Mouse (Mus musculus) neural tube, embryonic 12.5 days (tissue): ENCODE results near the gene B4galt2. TPM values are rescaled to one million over a fixed set of nuclear protein-coding genes. Genes with fewer than 3 reads are reported as not detected.

Experiments
- ATAC-seq: fragments of 200-750 bp; cut with Nextera tagmentation; 2 replicates; pipeline ENCODE4 v1.8.0; 2017; ENCODE audit warnings: low read depth, mild to moderate bottlenecking, moderate TSS enrichment, moderate library complexity; ENCODE audit not compliant: low FRiP score
- H3K27ac ChIP-seq: fragments of 300-500 bp; sonication (generic); 2 replicates; pipeline ENCODE4 v1.5.1; 2016
- H3K27me3 ChIP-seq: fragments of 300-500 bp; sonication (generic); replicated peaks from 2 replicates; pipeline ENCODE4 v1.6.1; 2016; ENCODE audit warnings: mild to moderate bottlenecking
- H3K36me3 ChIP-seq: fragments of 300-500 bp; sonication (generic); 2 replicates; pipeline ENCODE4 v1.6.1; 2016; ENCODE audit warnings: mild to moderate bottlenecking
- H3K4me1 ChIP-seq: fragments of 300-500 bp; sonication (generic); 2 replicates; pipeline ENCODE4 v1.6.1; 2016
- H3K4me2 ChIP-seq: fragments of 300-500 bp; sonication (generic); replicated peaks from 2 replicates; pipeline ENCODE4 v1.6.1; 2016; ENCODE audit warnings: mild to moderate bottlenecking
- H3K4me3 ChIP-seq: fragments of 300-500 bp; sonication (generic); 2 replicates; pipeline ENCODE4 v1.5.1; 2016
- H3K9ac ChIP-seq: fragments of 300-500 bp; sonication (generic); 2 replicates; pipeline ENCODE4 v1.6.1; 2016; ENCODE audit warnings: mild to moderate bottlenecking
- H3K9me3 ChIP-seq: fragments of 300-500 bp; sonication (generic); 2 replicates; pipeline ENCODE4 v1.6.1; 2016; ENCODE audit warnings: mild to moderate bottlenecking
- whole genome bisulfite sequencing: fragments of 180-500 bp; shearing (Covaris S2); methylation state at CpG from one replicate; pipeline ENCODE4 v1.1.7; 2016; 5-methylcytosine and 5-hydroxymethylcytosine counted together
- polyA plus RNA-seq: library from polyadenylated mRNA; unstranded; fragments of >200 nt; fragmentation: Nextera tagmentation; extraction: Ambion mirVana; gene quantifications from 2 replicates; pipeline ENCODE4 v1.2.1, GENCODE M21; 2016

Gene B4galt2
- polyA plus RNA-seq, 1 experiment from 2014 or later = 46.9 TPM

DNA sequence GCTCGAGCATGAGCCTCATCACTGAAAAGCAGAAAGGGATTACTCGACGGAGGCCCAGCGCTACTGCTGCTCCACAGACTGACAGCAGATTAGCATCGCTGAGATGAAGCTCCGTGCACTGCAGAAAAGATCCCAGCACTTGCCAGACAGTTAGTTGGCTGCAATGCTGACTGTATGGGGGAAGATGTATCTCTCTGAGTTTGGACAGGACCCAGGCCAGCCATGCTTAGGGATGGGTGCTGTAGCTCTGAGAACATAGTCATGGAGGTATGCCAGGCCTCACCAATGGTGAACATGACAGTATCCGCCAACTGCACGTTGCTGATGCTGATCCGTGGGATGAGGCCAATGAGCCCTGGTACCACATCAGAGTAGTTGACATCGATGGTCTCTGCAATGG, 20.8 kb upstream of the B4galt2 start:
- H3K4me3 ChIP-seq = no peak overlapping the region
- H3K27ac ChIP-seq = no peak overlapping the region
- WGBS = 92% methylated on average over 10 of the region's 10 CpGs
- no peak for ATAC-seq
- H3K36me3 ChIP-seq = peaks cover 77% of the 10 kb centered on the region
- no peak overlapping the region for H3K9ac ChIP-seq
- peaks cover 12% of the 10 kb centered on the region for H3K4me1 ChIP-seq
- H3K27me3 ChIP-seq = no peaks in the 10 kb centered on the region
- no peak overlapping the region for H3K4me2 ChIP-seq
- no peaks in the 10 kb centered on the region for H3K9me3 ChIP-seq

DNA sequence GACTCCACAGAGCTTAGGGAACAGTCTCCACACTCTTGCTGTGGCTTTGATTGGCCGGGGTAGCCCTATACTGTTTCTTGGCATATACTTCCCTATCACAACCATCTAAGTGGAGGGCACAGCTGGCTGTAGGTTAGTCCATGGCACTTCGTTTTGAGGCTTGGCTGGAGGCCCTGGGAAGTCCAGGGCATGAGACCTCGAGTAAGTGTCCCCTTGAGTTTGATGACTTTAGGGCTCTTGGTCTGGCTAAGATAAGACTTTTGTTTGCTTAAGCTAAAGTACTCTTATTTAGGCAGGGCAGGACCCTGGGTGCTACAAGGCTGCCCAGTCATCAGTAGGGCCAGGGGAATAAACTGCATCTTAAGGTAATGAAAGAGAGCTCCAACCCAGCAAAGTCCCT, 14.8 kb upstream of the B4galt2 start:
- WGBS = 90% methylated on average over 3 of the region's 3 CpGs
- H3K9me3 ChIP-seq = no peaks in the 10 kb centered on the region
- H3K36me3 ChIP-seq = peaks cover 90% of the 10 kb centered on the region
- no peak overlapping the region for H3K4me3 ChIP-seq
- no peak overlapping the region for H3K9ac ChIP-seq
- ATAC-seq = no peak
- H3K27me3 ChIP-seq = no peaks in the 10 kb centered on the region
- no peak overlapping the region for H3K4me2 ChIP-seq
- no peaks in the 10 kb centered on the region for H3K4me1 ChIP-seq
- H3K27ac ChIP-seq = no peak overlapping the region

DNA sequence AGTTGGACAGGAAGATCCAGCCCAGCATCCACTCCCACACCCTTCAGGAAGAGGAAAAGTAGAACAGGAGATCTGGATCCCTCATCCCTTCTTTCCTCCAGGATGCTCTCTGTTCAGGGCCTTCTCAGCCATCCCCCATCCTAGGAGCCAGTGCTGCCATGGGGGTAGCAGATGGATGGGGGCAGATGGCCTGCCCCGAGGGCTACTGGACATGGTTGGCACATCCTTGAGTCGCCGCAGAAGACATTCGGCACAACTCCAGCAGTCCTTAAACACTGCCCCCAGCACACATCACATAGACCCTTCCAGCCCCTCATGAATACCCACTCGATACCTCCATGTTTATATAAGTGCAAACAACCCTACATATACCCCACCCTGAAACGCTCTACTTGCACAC, 12.7 kb upstream of the B4galt2 start:
- Histone ChIP-seq H3K4me2 (no peak overlapping the region), H3K27me3 (no peaks in the 10 kb centered on the region), H3K9me3 (no peaks in the 10 kb centered on the region), H3K9ac (no peak overlapping the region), H3K36me3 (peaks cover 69% of the 10 kb centered on the region), H3K4me3 (no peak overlapping the region), H3K4me1 (peaks cover 6% of the 10 kb centered on the region), H3K27ac (no peak overlapping the region)
- no peak for ATAC-seq
- 94% methylated on average over 6 of the region's 6 CpGs for WGBS

GRCm38 (mm10) chr4:117895339-117895738, 12.1 kb upstream of the B4galt2 start:
- H3K27me3 ChIP-seq = no peaks in the 10 kb centered on the region
- no peaks in the 10 kb centered on the region for H3K9me3 ChIP-seq
- H3K27ac ChIP-seq = no peak overlapping the region
- H3K4me3 ChIP-seq = no peak overlapping the region
- no peak overlapping the region for H3K4me2 ChIP-seq
- H3K36me3 ChIP-seq = peaks cover 63% of the 10 kb centered on the region
- peaks cover 9% of the 10 kb centered on the region for H3K4me1 ChIP-seq
- no peak for ATAC-seq
- 84% methylated on average over 7 of the region's 7 CpGs for WGBS
- no peak overlapping the region for H3K9ac ChIP-seq

- Histone ChIP-seq H3K9ac (no peak overlapping the region), H3K4me2 (no peak overlapping the region), H3K9me3 (no peaks in the 10 kb centered on the region), H3K27ac (no peak overlapping the region), H3K4me3 (no peak overlapping the region), H3K27me3 (no peaks in the 10 kb centered on the region), H3K36me3 (peaks cover 62% of the 10 kb centered on the region), H3K4me1 (peaks cover 9% of the 10 kb centered on the region)
- no peak for ATAC-seq
- 93% methylated on average over 8 of the region's 8 CpGs for WGBS
Measured at GRCm38 (mm10) chr4:117894601-117895000, 11.3 kb upstream of the B4galt2 start.

DNA sequence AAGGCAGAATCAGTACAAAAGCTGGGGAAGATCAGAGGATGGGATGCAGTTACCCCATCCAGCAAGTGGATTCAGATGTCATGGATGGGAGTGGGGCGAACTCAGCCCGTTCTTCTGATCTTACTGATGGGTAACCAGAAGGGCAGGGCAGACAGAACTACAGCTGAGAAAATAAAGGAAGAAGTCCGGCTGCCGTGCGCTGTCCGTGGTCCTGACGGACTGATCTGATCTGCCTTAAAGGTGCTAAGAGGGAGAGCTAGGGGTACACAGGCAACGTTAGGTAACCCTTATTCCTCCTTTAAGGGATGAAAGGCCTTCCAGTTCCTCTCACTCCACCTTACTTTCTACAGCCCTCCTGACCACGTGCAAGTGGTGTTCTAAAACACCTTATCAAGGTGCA, 10.1 kb upstream of the B4galt2 start:
- Histone ChIP-seq H3K9ac (no peak overlapping the region), H3K4me1 (peaks cover 9% of the 10 kb centered on the region), H3K27me3 (no peaks in the 10 kb centered on the region), H3K9me3 (no peaks in the 10 kb centered on the region), H3K27ac (no peak overlapping the region), H3K4me3 (no peak overlapping the region), H3K36me3 (peaks cover 55% of the 10 kb centered on the region), H3K4me2 (no peak overlapping the region)
- ATAC-seq = no peak
- WGBS = 27% methylated on average over 9 of the region's 9 CpGs

GRCm38 (mm10) chr4:117891738-117892161, 8.5 kb upstream of the B4galt2 start, which contains the start of gene Dph2:
Gene Dph2 (minus strand): TSS chr4:117892032.
- Histone ChIP-seq H3K4me3 (peak within 1 kb of the TSS; percentile 67), H3K4me1 (peaks cover 14% of the 10 kb centered on the region), H3K4me2 (peak within 1 kb of the TSS; percentile 84), H3K27ac (no peak within 1 kb of the TSS), H3K9ac (peak within 1 kb of the TSS; percentile 54), H3K27me3 (no peaks in the 10 kb centered on the region), H3K36me3 (peaks cover 41% of the 10 kb centered on the region), H3K9me3 (no peaks in the 10 kb centered on the region)
- peak; percentile 86 for ATAC-seq
- WGBS = under 1% methylated on average over 21 of the region's 21 CpGs

DNA sequence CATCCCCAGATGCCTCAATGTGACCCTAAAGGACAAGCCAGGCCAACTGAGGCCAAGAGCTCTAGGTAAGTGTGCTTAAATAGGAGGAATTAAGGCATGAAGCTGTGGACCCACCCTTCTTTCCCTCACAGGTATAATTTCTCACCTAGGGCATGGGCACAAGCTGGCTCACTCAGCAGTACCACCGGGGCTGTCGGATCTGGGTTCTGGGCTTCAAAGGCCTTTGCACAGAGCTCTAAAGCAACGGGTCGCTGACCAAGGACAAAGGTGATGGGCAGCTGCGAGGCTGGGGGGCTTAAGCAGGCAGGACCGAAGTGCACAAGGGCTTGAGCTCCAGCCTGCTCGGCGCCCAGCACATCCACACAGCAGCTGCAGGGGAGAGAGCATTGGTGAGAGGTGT, 7.5 kb upstream of the B4galt2 start:
- Histone ChIP-seq H3K4me3 (0 out of 2 replicates have a peak overlapping the region, but pooled peaks have one; percentile 67), H3K4me2 (peak overlapping the region; percentile 84), H3K9me3 (no peaks in the 10 kb centered on the region), H3K9ac (no peak overlapping the region), H3K27ac (no peak overlapping the region), H3K27me3 (no peaks in the 10 kb centered on the region), H3K4me1 (peaks cover 22% of the 10 kb centered on the region), H3K36me3 (peaks cover 34% of the 10 kb centered on the region)
- WGBS = 74% methylated on average over 8 of the region's 8 CpGs
- no peak for ATAC-seq

GRCm38 (mm10) chr4:117890031-117890430, 6.7 kb upstream of the B4galt2 start:
- WGBS = 90% methylated on average over 14 of the region's 14 CpGs
- Histone ChIP-seq H3K9me3 (no peaks in the 10 kb centered on the region), H3K9ac (no peak overlapping the region), H3K36me3 (peaks cover 34% of the 10 kb centered on the region), H3K27ac (no peak overlapping the region), H3K27me3 (no peaks in the 10 kb centered on the region), H3K4me3 (no peak overlapping the region), H3K4me1 (peaks cover 22% of the 10 kb centered on the region), H3K4me2 (no peak overlapping the region)
- no peak for ATAC-seq

DNA sequence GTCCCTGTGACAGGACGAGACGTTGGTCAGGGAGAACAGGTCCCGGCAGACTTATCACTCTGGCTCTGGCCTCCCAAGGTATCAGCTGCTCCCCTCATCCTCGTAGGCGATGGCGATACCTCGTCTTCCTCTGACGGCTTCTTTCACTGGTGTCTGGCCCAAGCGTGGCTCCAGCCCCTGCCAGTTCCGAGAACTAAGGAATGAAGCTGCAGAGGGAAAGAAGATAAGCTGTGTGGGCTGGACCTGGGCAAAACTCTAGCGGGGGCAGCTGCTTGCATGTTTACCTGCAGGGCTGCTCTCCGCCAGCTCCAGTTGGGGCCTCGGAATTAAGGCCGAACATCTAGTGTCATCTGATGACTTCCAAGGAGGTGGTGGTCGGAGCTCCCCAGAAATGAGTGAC, 6.2 kb upstream of the B4galt2 start:
- Histone ChIP-seq H3K9me3 (no peaks in the 10 kb centered on the region), H3K27ac (no peak overlapping the region), H3K4me1 (peaks cover 22% of the 10 kb centered on the region), H3K36me3 (peaks cover 34% of the 10 kb centered on the region), H3K27me3 (no peaks in the 10 kb centered on the region), H3K4me3 (no peak overlapping the region), H3K9ac (no peak overlapping the region), H3K4me2 (no peak overlapping the region)
- 95% methylated on average over 15 of the region's 15 CpGs for WGBS
- no peak for ATAC-seq

DNA sequence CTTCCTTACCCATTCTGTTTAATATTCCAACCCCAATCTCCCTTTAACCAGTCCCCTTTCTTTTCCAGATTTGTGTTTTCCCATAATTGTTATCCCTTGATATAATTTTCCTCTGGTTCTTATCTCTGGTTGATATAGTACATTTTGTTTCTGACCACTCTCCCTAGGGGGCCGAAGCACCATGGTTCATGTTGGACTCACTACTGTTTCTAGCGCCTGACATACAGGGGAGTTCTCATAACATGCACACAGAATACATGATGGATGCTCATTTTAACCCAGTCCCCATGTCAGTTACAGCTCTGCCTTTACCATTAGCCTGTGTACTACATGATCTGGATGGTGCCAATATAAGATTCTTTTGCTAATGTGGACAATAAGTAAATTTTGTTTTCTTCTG, 4.6 kb upstream of the B4galt2 start:
- no peak for ATAC-seq
- Histone ChIP-seq H3K27ac (no peak overlapping the region), H3K4me3 (no peak overlapping the region), H3K4me2 (peak overlapping the region; percentile 91), H3K4me1 (peaks cover 29% of the 10 kb centered on the region), H3K9me3 (no peaks in the 10 kb centered on the region), H3K9ac (no peak overlapping the region), H3K36me3 (peaks cover 32% of the 10 kb centered on the region), H3K27me3 (no peaks in the 10 kb centered on the region)
- WGBS = 73% methylated on average over 2 of the region's 2 CpGs

DNA sequence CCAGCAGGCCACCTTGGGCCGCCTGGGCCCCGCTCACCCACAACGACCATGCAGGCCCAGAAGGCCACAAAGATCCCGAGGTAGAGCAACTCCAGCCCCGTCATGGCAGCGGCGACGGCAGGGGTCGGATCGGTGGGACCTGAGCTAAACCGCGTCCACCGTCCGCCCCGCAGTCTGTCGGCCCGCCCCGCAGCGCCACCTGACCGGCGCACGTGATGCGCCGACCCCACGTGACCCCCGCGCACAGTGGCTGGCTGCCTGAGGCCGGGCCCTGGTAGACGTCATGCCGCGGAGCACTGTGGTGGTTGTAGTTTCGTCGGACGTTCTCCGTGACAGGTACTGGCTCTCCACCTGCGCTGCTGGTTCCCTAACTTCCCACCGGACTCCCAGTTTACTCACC, 3.8 kb upstream of the B4galt2 start, which contains the start of gene Atp6v0b:
TSS of gene Atp6v0b (minus strand) at position 201 of the 400 bp plus-strand sequence.
- Histone ChIP-seq H3K27me3 (no peaks in the 10 kb centered on the region), H3K4me1 (peaks cover 35% of the 10 kb centered on the region), H3K27ac (peak within 1 kb of the TSS; percentile 20; the same call in 1 of the 2 replicates), H3K4me2 (peak within 1 kb of the TSS; percentile 91), H3K9ac (peak within 1 kb of the TSS; percentile 87), H3K4me3 (peak within 1 kb of the TSS; percentile 94), H3K36me3 (peaks cover 32% of the 10 kb centered on the region), H3K9me3 (no peaks in the 10 kb centered on the region)
- WGBS = under 1% methylated on average over 37 of the region's 37 CpGs
- ATAC-seq = peak; percentile 81

DNA sequence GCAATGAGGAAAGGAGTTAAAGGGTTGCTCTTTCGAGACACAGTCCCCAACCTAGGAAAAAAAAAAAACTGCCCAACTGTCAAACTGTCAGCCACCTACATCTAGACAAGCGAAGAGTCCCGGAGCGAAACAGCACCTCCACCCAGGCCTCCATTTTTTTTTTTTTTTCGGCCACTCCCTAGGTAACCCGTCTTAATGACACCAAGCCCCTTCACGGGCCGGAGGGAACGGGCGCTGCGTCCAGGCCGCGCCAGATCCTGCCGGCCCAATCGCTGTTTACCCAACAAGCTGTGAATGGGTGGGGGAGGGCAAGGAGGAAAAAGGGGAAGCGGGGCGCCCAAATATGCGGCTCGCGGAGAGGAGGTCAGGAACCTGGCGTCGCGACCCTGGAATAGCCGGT, 3.4 kb upstream of the B4galt2 start:
- H3K4me2 ChIP-seq = peak overlapping the region; percentile 91
- peak overlapping the region; percentile 94 for H3K4me3 ChIP-seq
- peak overlapping the region; percentile 87 for H3K9ac ChIP-seq
- ATAC-seq = no peak
- 2% methylated on average over 24 of the region's 24 CpGs for WGBS
- peaks cover 32% of the 10 kb centered on the region for H3K36me3 ChIP-seq
- H3K4me1 ChIP-seq = peaks cover 40% of the 10 kb centered on the region
- H3K27me3 ChIP-seq = no peaks in the 10 kb centered on the region
- H3K27ac ChIP-seq = no peak overlapping the region
- no peaks in the 10 kb centered on the region for H3K9me3 ChIP-seq
